Mouse (Mus musculus): ENCODE measurements at regions not wholly inside any gene's neighbourhood (a gene's known extent, or its start where the extent isn't known, plus 50 kb on each side); places are given as distances from the start of the nearest gene placed in this dataset.

GRCm38 (mm10) chr14:15809083-15809482 is 370.3 kb upstream of the Lrrc3b start:
- Histone ChIP-seq H3K4me2 (replicated peaks) (no peak overlapping the region), H3K27ac (no peak overlapping the region)
- ATAC-seq (ENCODE audit: low FRiP score), result no peak

GRCm38 (mm10) chr14:15841390-15842023 is 402.7 kb upstream of the Lrrc3b start:
- no peaks in the 10 kb centered on the region for H3K36me3 ChIP-seq (replicated peaks; ENCODE audit: control insufficient read depth, insufficient read depth)
- H3K4me2 ChIP-seq (replicated peaks), result no peak overlapping the region
- H3K4me1 ChIP-seq (replicated peaks; ENCODE audit: control insufficient read depth, insufficient read depth, low read length), result no peaks in the 10 kb centered on the region
- DNase-seq (ENCODE audit: low spot score), result no peak
- H3K27me3 ChIP-seq (ENCODE audit: control insufficient read depth, insufficient read depth, low read length), result no peaks in the 10 kb centered on the region
- 95% methylated on average over 1 of the region's 1 CpGs for WGBS
- peak; percentile 37 for ATAC-seq (ENCODE audit: low FRiP score)
- H3K4me3 ChIP-seq (replicated peaks; ENCODE audit: low read length), result no peak overlapping the region
- H3K27ac ChIP-seq, result peak overlapping the region; percentile 14; the same call in 1 of the 2 replicates
- H3K9ac ChIP-seq, result no peak overlapping the region
- no peaks in the 10 kb centered on the region for H3K9me3 ChIP-seq (ENCODE audit: control insufficient read depth, low read length)

More at GRCm38 (mm10) chr14:15809083-15809482, 370.3 kb upstream of the Lrrc3b start:
- Histone ChIP-seq H3K27me3 (ENCODE audit: control insufficient read depth, insufficient read depth, low read length) (no peaks in the 10 kb centered on the region), H3K9ac (no peak overlapping the region), H3K4me3 (replicated peaks; ENCODE audit: low read length) (no peak overlapping the region), H3K36me3 (replicated peaks; ENCODE audit: control insufficient read depth, insufficient read depth) (no peaks in the 10 kb centered on the region), H3K9me3 (ENCODE audit: control insufficient read depth, low read length) (no peaks in the 10 kb centered on the region), H3K4me1 (replicated peaks; ENCODE audit: control insufficient read depth, insufficient read depth, low read length) (no peaks in the 10 kb centered on the region)
- DNase-seq (ENCODE audit: low spot score), result no peak
- 86% methylated on average over 2 of the region's 2 CpGs for WGBS

- DNase-seq (ENCODE audit: low spot score) (no peak), ATAC-seq (ENCODE audit: low FRiP score) (peak; percentile 80)
- H3K4me1 ChIP-seq (replicated peaks; ENCODE audit: control insufficient read depth, insufficient read depth, low read length), result no peaks in the 10 kb centered on the region
- no peaks in the 10 kb centered on the region for H3K27me3 ChIP-seq (ENCODE audit: control insufficient read depth, insufficient read depth, low read length)
- H3K36me3 ChIP-seq (replicated peaks; ENCODE audit: control insufficient read depth, insufficient read depth), result no peaks in the 10 kb centered on the region
- H3K4me3 ChIP-seq (replicated peaks; ENCODE audit: low read length), result no peak overlapping the region
- no peak overlapping the region for H3K4me2 ChIP-seq (replicated peaks)
- 39% methylated on average over 1 of the region's 1 CpGs for WGBS
- H3K9ac ChIP-seq, result no peak overlapping the region
- H3K27ac ChIP-seq, result no peak overlapping the region
- H3K9me3 ChIP-seq (ENCODE audit: control insufficient read depth, low read length), result no peaks in the 10 kb centered on the region
Observed at GRCm38 (mm10) chr14:15842024-15842599, 403.3 kb upstream of the Lrrc3b start.

- Histone ChIP-seq H3K27me3 (ENCODE audit: control insufficient read depth, insufficient read depth, low read length) (no peaks in the 10 kb centered on the region), H3K4me2 (replicated peaks) (no peak overlapping the region), H3K4me3 (replicated peaks; ENCODE audit: low read length) (no peak overlapping the region), H3K9ac (no peak overlapping the region), H3K36me3 (replicated peaks; ENCODE audit: control insufficient read depth, insufficient read depth) (no peaks in the 10 kb centered on the region), H3K9me3 (ENCODE audit: control insufficient read depth, low read length) (no peaks in the 10 kb centered on the region), H3K4me1 (replicated peaks; ENCODE audit: control insufficient read depth, insufficient read depth, low read length) (no peaks in the 10 kb centered on the region), H3K27ac (no peak overlapping the region)
- no peak for DNase-seq (ENCODE audit: low spot score)
- 69% methylated on average over 3 of the region's 3 CpGs for WGBS
- ATAC-seq (ENCODE audit: low FRiP score), result no peak
Observed at GRCm38 (mm10) chr14:15868520-15868919, 380.6 kb upstream of the Ngly1 start.

GRCm38 (mm10) chr14:15872013-15872412 is 377.1 kb upstream of the Ngly1 start:
- Histone ChIP-seq H3K27me3 (ENCODE audit: control insufficient read depth, insufficient read depth, low read length) (no peaks in the 10 kb centered on the region), H3K4me2 (replicated peaks) (no peak overlapping the region), H3K4me3 (replicated peaks; ENCODE audit: low read length) (no peak overlapping the region), H3K4me1 (replicated peaks; ENCODE audit: control insufficient read depth, insufficient read depth, low read length) (no peaks in the 10 kb centered on the region), H3K27ac (no peak overlapping the region), H3K36me3 (replicated peaks; ENCODE audit: control insufficient read depth, insufficient read depth) (no peaks in the 10 kb centered on the region), H3K9me3 (ENCODE audit: control insufficient read depth, low read length) (no peaks in the 10 kb centered on the region), H3K9ac (no peak overlapping the region)
- DNase-seq (ENCODE audit: low spot score) (no peak), ATAC-seq (ENCODE audit: low FRiP score) (no peak)
- WGBS, result 97% methylated on average over 2 of the region's 2 CpGs

DNA sequence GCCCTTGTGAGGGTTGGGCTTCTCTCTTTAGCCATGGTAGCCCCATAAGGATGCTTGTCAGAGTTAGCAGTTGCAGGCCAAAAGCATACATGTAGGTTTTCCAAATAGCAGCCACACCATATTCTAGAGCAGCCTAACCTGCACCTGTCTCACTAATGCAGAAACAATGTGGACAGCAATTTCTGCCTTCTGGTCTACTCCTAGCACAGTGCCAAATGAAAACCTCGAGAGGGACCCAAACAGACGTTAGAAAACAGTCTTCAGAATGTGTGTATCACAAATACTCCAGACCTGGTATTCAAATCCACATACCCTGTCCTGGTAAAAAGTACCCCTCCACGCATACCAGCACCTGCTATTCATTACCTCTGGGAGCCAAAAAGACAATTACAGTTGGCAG is 368.9 kb upstream of the Ngly1 start:
- ATAC-seq (ENCODE audit: low FRiP score) (no peak), DNase-seq (ENCODE audit: low spot score) (no peak)
- no peaks in the 10 kb centered on the region for H3K36me3 ChIP-seq (replicated peaks; ENCODE audit: control insufficient read depth, insufficient read depth)
- WGBS, result 77% methylated on average over 3 of the region's 3 CpGs
- H3K27ac ChIP-seq, result no peak overlapping the region
- no peak overlapping the region for H3K9ac ChIP-seq
- no peak overlapping the region for H3K4me3 ChIP-seq (replicated peaks; ENCODE audit: low read length)
- H3K9me3 ChIP-seq (ENCODE audit: control insufficient read depth, low read length), result no peaks in the 10 kb centered on the region
- H3K27me3 ChIP-seq (ENCODE audit: control insufficient read depth, insufficient read depth, low read length), result no peaks in the 10 kb centered on the region
- no peak overlapping the region for H3K4me2 ChIP-seq (replicated peaks)
- no peaks in the 10 kb centered on the region for H3K4me1 ChIP-seq (replicated peaks; ENCODE audit: control insufficient read depth, insufficient read depth, low read length)

DNA sequence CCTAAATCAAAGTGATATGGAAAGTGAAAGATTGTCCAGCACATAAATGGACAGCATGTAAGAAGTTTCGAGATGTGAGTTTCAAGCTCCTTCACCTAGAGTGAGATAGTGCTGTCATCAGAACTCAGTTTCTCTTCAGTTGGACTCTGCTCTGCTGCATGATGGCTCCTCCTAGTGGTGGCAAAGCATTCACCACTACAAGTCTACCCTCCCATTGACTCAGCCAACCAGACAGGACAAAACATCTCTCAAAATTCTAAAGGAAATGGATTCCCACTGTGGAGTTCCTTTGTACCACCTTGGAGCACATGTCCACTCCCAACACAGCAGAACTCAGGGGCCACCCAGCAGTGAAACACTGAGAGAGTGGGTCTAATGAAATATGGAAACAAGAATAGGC is 367.8 kb upstream of the Ngly1 start:
- H3K4me2 ChIP-seq (replicated peaks), result no peak overlapping the region
- no peaks in the 10 kb centered on the region for H3K36me3 ChIP-seq (replicated peaks; ENCODE audit: control insufficient read depth, insufficient read depth)
- H3K4me3 ChIP-seq (replicated peaks; ENCODE audit: low read length), result no peak overlapping the region
- H3K9me3 ChIP-seq (ENCODE audit: control insufficient read depth, low read length), result no peaks in the 10 kb centered on the region
- no peak overlapping the region for H3K9ac ChIP-seq
- no peak overlapping the region for H3K27ac ChIP-seq
- DNase-seq (ENCODE audit: low spot score), result peak; percentile 32
- WGBS, result 68% methylated on average over 1 of the region's 1 CpGs
- ATAC-seq (ENCODE audit: low FRiP score), result no peak
- H3K27me3 ChIP-seq (ENCODE audit: control insufficient read depth, insufficient read depth, low read length), result no peaks in the 10 kb centered on the region
- H3K4me1 ChIP-seq (replicated peaks; ENCODE audit: control insufficient read depth, insufficient read depth, low read length), result no peaks in the 10 kb centered on the region

DNA sequence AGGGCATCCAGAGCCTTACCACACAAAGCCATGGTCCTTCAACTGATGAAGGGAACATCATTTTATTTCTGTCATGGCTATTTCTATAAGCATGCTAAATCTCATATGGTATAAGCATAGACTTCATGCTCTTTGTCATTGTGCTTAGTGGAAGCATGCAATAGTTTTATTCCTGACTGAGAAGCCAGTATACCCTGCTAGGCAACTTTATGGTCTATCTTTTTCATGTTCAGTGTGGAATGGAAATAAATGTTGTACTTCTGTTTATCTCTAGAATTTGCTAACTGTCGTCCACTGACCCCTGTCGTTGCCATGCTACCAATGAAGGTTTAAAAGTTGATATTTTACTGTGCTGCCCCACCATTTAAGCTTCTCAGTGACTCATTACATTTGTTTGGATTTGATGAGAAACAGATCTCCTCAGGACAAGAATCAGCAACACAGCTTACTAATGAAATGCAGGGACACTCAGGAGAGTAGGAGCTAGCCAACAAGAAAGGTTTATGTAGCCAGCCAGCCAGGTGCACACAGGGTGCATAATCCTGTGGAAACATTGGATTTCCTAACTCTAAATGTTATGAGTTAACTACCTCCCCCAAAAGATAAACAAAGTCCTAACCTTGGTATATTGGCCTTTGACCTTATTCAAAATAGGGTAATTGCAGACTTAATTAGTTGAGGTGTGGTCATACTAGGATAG is 364.3 kb upstream of the Ngly1 start:
- H3K27me3 ChIP-seq (ENCODE audit: control insufficient read depth, insufficient read depth, low read length), result no peaks in the 10 kb centered on the region
- WGBS, result 90% methylated on average over 2 of the region's 2 CpGs
- DNase-seq (ENCODE audit: low spot score) (no peak), ATAC-seq (ENCODE audit: low FRiP score) (no peak)
- H3K4me2 ChIP-seq (replicated peaks), result no peak overlapping the region
- no peak overlapping the region for H3K9ac ChIP-seq
- no peaks in the 10 kb centered on the region for H3K4me1 ChIP-seq (replicated peaks; ENCODE audit: control insufficient read depth, insufficient read depth, low read length)
- no peak overlapping the region for H3K27ac ChIP-seq
- no peaks in the 10 kb centered on the region for H3K9me3 ChIP-seq (ENCODE audit: control insufficient read depth, low read length)
- no peak overlapping the region for H3K4me3 ChIP-seq (replicated peaks; ENCODE audit: low read length)
- no peaks in the 10 kb centered on the region for H3K36me3 ChIP-seq (replicated peaks; ENCODE audit: control insufficient read depth, insufficient read depth)

DNA sequence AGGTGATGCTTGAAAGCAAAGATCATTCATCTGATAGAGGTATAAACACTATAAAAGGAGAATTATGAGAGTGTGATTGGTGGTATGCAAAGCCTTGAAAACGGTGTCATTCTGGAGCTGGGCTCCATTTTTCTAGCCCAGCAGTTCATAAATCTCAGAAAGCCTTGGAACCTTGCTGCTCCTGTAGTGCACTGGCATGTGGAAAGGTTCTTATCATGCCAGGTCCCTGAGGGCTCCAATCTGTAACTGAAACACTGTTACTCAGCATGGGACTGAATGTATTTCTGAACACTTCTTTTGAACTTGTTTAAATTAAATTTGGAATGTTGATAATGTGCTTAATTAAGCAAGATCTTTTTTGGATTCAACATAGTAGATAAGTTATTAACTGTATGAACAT is 352.0 kb upstream of the Ngly1 start:
- no peak overlapping the region for H3K9ac ChIP-seq
- no peaks in the 10 kb centered on the region for H3K9me3 ChIP-seq (ENCODE audit: control insufficient read depth, low read length)
- ATAC-seq (ENCODE audit: low FRiP score) (no peak), DNase-seq (ENCODE audit: low spot score) (no peak)
- H3K27ac ChIP-seq, result no peak overlapping the region
- no peaks in the 10 kb centered on the region for H3K36me3 ChIP-seq (replicated peaks; ENCODE audit: control insufficient read depth, insufficient read depth)
- 79% methylated on average over 1 of the region's 1 CpGs for WGBS
- no peaks in the 10 kb centered on the region for H3K4me1 ChIP-seq (replicated peaks; ENCODE audit: control insufficient read depth, insufficient read depth, low read length)
- no peak overlapping the region for H3K4me3 ChIP-seq (replicated peaks; ENCODE audit: low read length)
- H3K27me3 ChIP-seq (ENCODE audit: control insufficient read depth, insufficient read depth, low read length), result no peaks in the 10 kb centered on the region
- no peak overlapping the region for H3K4me2 ChIP-seq (replicated peaks)
